Mouse (Mus musculus): Measurements from ENCODE around the gene Plekhh2.

DNA sequence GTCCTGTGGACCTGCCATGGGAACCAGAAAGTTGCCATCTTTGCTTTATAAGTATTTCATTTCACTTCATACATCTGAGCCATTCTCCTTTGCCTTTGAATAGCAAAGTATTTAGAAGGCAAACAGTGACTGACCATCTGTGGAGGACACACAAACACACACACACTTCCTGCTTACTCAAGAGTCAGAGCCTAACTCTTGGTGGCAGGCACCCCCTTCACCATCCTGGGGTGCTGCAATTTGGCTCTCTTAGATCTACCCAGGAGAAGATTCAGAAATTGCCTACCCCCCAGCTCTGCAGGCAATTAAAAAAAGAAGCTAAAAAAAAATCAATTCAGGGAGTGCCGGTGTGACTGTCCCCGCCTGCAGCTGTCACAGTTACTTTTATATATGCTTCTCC lies 134.8 kb downstream of the Plekhh2 start:
- no peak for TF ChIP-seq EP300 (IDR thresholded peaks at IDR 0.05; ENCODE audit: low read depth)
- TF ChIP-seq CTCF (IDR thresholded peaks at IDR 0.05; ENCODE audit: low read depth): no peak
